Mouse (Mus musculus): ENCODE data around the gene Tbx5. TPM values are rescaled to one million over a fixed set of nuclear protein-coding genes. Genes with fewer than 3 reads are reported as not detected.

Tbx5 gene
- total RNA-seq (2014; rRNA removed) (not detected in 2 replicates), polyA plus RNA-seq (2015; fragmentation: Nextera tagmentation; extraction: Ambion mirVana) (0.04 TPM in 1 of 2 replicates, not detected in the other)

- ATAC-seq (no peak), DNase-seq (ENCODE audit: low spot score) (no peak)
- H3K9ac ChIP-seq (replicated peaks; ENCODE audit: low read length), result no peak within 1 kb of the TSS
- H3K4me2 ChIP-seq (ENCODE audit: low read depth, low read length), result no peak within 1 kb of the TSS
- WGBS, result 2% methylated on average over 16 of the region's 16 CpGs
- no peaks in the 10 kb centered on the region for H3K9me3 ChIP-seq (ENCODE audit: low read length)
- H3K4me1 ChIP-seq (ENCODE audit: insufficient read depth, low read length), result no peaks in the 10 kb centered on the region
- peaks cover 93% of the 10 kb centered on the region for H3K27me3 ChIP-seq (ENCODE audit: insufficient read depth, low read length)
- no peak for TF ChIP-seq CTCF (IDR thresholded peaks at IDR 0.05; ENCODE audit: low read depth)
- H3K36me3 ChIP-seq (ENCODE audit: insufficient read depth, low read length), result no peaks in the 10 kb centered on the region
- H3K4me3 ChIP-seq (ENCODE audit: low read length), result no peak within 1 kb of the TSS
- H3K27ac ChIP-seq, result no peak within 1 kb of the TSS
Observed at GRCm38 (mm10) chr5:119832479-119832796, at the start of gene Tbx5. Gene Tbx5 (plus strand): TSS chr5:119832668.

DNA sequence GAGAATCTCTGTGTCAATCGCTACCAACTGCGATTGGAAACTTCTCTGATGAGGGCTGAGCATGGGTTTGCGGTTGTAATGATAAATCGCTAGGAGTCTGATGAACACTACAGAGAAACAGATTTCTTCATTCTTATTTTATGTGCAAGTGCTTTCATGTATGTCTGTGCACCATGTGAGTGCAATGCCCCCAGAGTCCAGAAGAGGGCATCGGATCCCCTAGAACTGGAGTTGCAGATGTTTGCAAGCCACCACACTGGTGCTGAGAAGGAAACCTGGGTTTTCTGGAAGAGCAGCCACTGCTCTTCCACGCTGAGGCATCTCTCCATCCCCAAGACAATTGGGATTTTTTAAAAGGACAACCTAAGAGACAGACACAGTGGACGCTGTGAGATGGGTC is 46.5 kb upstream of the Tbx5 start:
- Histone ChIP-seq H3K4me3 (ENCODE audit: low read length) (no peak overlapping the region), H3K36me3 (ENCODE audit: insufficient read depth, low read length) (no peaks in the 10 kb centered on the region), H3K4me1 (ENCODE audit: insufficient read depth, low read length) (no peaks in the 10 kb centered on the region), H3K27me3 (ENCODE audit: insufficient read depth, low read length) (no peaks in the 10 kb centered on the region), H3K4me2 (ENCODE audit: low read depth, low read length) (no peak overlapping the region), H3K9ac (replicated peaks; ENCODE audit: low read length) (no peak overlapping the region), H3K27ac (no peak overlapping the region), H3K9me3 (ENCODE audit: low read length) (no peaks in the 10 kb centered on the region)
- DNase-seq (ENCODE audit: low spot score) (no peak), ATAC-seq (no peak)
- WGBS, result 91% methylated on average over 7 of the region's 7 CpGs
- no peak; the same call in 1 of the 2 replicates for TF ChIP-seq CTCF (IDR thresholded peaks at IDR 0.05; ENCODE audit: low read depth)

- Histone ChIP-seq H3K4me2 (ENCODE audit: low read depth, low read length) (no peak overlapping the region), H3K4me3 (ENCODE audit: low read length) (no peak overlapping the region), H3K36me3 (ENCODE audit: insufficient read depth, low read length) (no peaks in the 10 kb centered on the region), H3K4me1 (ENCODE audit: insufficient read depth, low read length) (no peaks in the 10 kb centered on the region), H3K9ac (replicated peaks; ENCODE audit: low read length) (no peak overlapping the region), H3K27me3 (ENCODE audit: insufficient read depth, low read length) (peaks cover 37% of the 10 kb centered on the region), H3K27ac (no peak overlapping the region), H3K9me3 (ENCODE audit: low read length) (no peaks in the 10 kb centered on the region)
- DNase-seq (ENCODE audit: low spot score) (no peak), ATAC-seq (no peak)
- WGBS, result 31% methylated on average over 5 of the region's 5 CpGs
- no peak for TF ChIP-seq CTCF (IDR thresholded peaks at IDR 0.05; ENCODE audit: low read depth)
Observed at GRCm38 (mm10) chr5:119791664-119792063, 40.8 kb upstream of the Tbx5 start.

GRCm38 (mm10) chr5:119793972-119794371 is 38.5 kb upstream of the Tbx5 start:
- Histone ChIP-seq H3K4me3 (ENCODE audit: low read length) (no peak overlapping the region), H3K4me1 (ENCODE audit: insufficient read depth, low read length) (no peaks in the 10 kb centered on the region), H3K27me3 (ENCODE audit: insufficient read depth, low read length) (peaks cover 57% of the 10 kb centered on the region), H3K9ac (replicated peaks; ENCODE audit: low read length) (no peak overlapping the region), H3K27ac (no peak overlapping the region), H3K9me3 (ENCODE audit: low read length) (no peaks in the 10 kb centered on the region), H3K36me3 (ENCODE audit: insufficient read depth, low read length) (no peaks in the 10 kb centered on the region), H3K4me2 (ENCODE audit: low read depth, low read length) (no peak overlapping the region)
- no peak for TF ChIP-seq CTCF (IDR thresholded peaks at IDR 0.05; ENCODE audit: low read depth)
- ATAC-seq (no peak), DNase-seq (ENCODE audit: low spot score) (no peak)
- 1% methylated on average over 4 of the region's 4 CpGs for WGBS

GRCm38 (mm10) chr5:119795376-119795775 is 37.1 kb upstream of the Tbx5 start:
- H3K4me1 ChIP-seq (ENCODE audit: insufficient read depth, low read length), result no peaks in the 10 kb centered on the region
- H3K9me3 ChIP-seq (ENCODE audit: low read length), result no peaks in the 10 kb centered on the region
- no peak overlapping the region for H3K4me2 ChIP-seq (ENCODE audit: low read depth, low read length)
- H3K27ac ChIP-seq, result no peak overlapping the region
- WGBS, result 0% methylated on average over 6 of the region's 6 CpGs
- no peaks in the 10 kb centered on the region for H3K36me3 ChIP-seq (ENCODE audit: insufficient read depth, low read length)
- DNase-seq (ENCODE audit: low spot score) (no peak), ATAC-seq (no peak)
- no peak overlapping the region for H3K9ac ChIP-seq (replicated peaks; ENCODE audit: low read length)
- no peak for TF ChIP-seq CTCF (IDR thresholded peaks at IDR 0.05; ENCODE audit: low read depth)
- H3K4me3 ChIP-seq (ENCODE audit: low read length), result no peak overlapping the region
- peaks cover 72% of the 10 kb centered on the region for H3K27me3 ChIP-seq (ENCODE audit: insufficient read depth, low read length)

GRCm38 (mm10) chr5:119795777-119796176 is 36.7 kb upstream of the Tbx5 start:
- H3K36me3 ChIP-seq (ENCODE audit: insufficient read depth, low read length), result no peaks in the 10 kb centered on the region
- H3K4me3 ChIP-seq (ENCODE audit: low read length), result no peak overlapping the region
- H3K9ac ChIP-seq (replicated peaks; ENCODE audit: low read length), result no peak overlapping the region
- H3K9me3 ChIP-seq (ENCODE audit: low read length), result no peaks in the 10 kb centered on the region
- no peak for TF ChIP-seq CTCF (IDR thresholded peaks at IDR 0.05; ENCODE audit: low read depth)
- DNase-seq (ENCODE audit: low spot score), result no peak
- WGBS, result 6% methylated on average over 3 of the region's 3 CpGs
- no peak for ATAC-seq
- no peak overlapping the region for H3K4me2 ChIP-seq (ENCODE audit: low read depth, low read length)
- H3K27me3 ChIP-seq (ENCODE audit: insufficient read depth, low read length), result peaks cover 76% of the 10 kb centered on the region
- H3K27ac ChIP-seq, result no peak overlapping the region
- no peaks in the 10 kb centered on the region for H3K4me1 ChIP-seq (ENCODE audit: insufficient read depth, low read length)

GRCm38 (mm10) chr5:119796443-119797160 is 35.9 kb upstream of the Tbx5 start:
- 2% methylated on average over 33 of the region's 33 CpGs for WGBS
- Histone ChIP-seq H3K9me3 (ENCODE audit: low read length) (no peaks in the 10 kb centered on the region), H3K27me3 (ENCODE audit: insufficient read depth, low read length) (peaks cover 84% of the 10 kb centered on the region), H3K9ac (replicated peaks; ENCODE audit: low read length) (no peak overlapping the region), H3K36me3 (ENCODE audit: insufficient read depth, low read length) (no peaks in the 10 kb centered on the region), H3K4me3 (ENCODE audit: low read length) (no peak overlapping the region), H3K4me1 (ENCODE audit: insufficient read depth, low read length) (no peaks in the 10 kb centered on the region), H3K27ac (no peak overlapping the region), H3K4me2 (ENCODE audit: low read depth, low read length) (no peak overlapping the region)
- DNase-seq (ENCODE audit: low spot score) (no peak), ATAC-seq (no peak)
- TF ChIP-seq CTCF (IDR thresholded peaks at IDR 0.05; ENCODE audit: low read depth), result no peak

All from hindbrain, postnatal 0 days (tissue).